Mouse (Mus musculus) fat pad, adult 2 months (tissue): ENCODE data around the gene Leap2.

Experiments used
- DNase-seq: peaks from one replicate; pipeline ENCODE4 v3.0.0-alpha.2; 2011; ENCODE audit warnings: low read depth, low spot score; ENCODE audit errors: extremely low read depth

The Leap2 gene

GRCm38 (mm10) chr11:53378918-53379317 is 44.1 kb downstream of the Leap2 start:
- no peak for DNase-seq
